Mouse (Mus musculus) ES-E14 (cell line): ENCODE results near the gene Gpr161. TPM values are rescaled to one million over a fixed set of nuclear protein-coding genes. Genes with fewer than 3 reads are reported as not detected.

ENCODE experiments used
- DNase-seq: peaks from one replicate; pipeline ENCODE4 v3.0.0-alpha.2; 2013; ENCODE audit warnings: low read depth, low spot score
- H3K27ac ChIP-seq: 2 replicates; pipeline ENCODE4 v1.5.1; 2012; ENCODE audit warnings: low read depth, mild to moderate bottlenecking, low read length, moderate library complexity, mixed read lengths; ENCODE audit not compliant: poor library complexity, insufficient read depth, severe bottlenecking
- H3K36me3 ChIP-seq: 2 replicates; pipeline ENCODE4 v1.6.1; 2012; ENCODE audit warnings: mild to moderate bottlenecking, low read length, moderate library complexity, mixed read lengths; ENCODE audit not compliant: control insufficient read depth, poor library complexity, insufficient read depth, severe bottlenecking
- H3K4me1 ChIP-seq, 2 experiments: fragments of 150-350 bp in 1 of 2; sonication (generic) in 1 of 2; 2 replicates each; pipeline ENCODE4 v1.6.1; 2012; ENCODE audit warnings: low read length in 2 of 2, mild to moderate bottlenecking in 1 of 2, mixed read lengths in 1 of 2; ENCODE audit not compliant: control insufficient read depth in 2 of 2, insufficient read depth in 2 of 2, poor library complexity in 1 of 2
- H3K4me3 ChIP-seq, 2 experiments: fragments of 150-350 bp in 1 of 2; sonication (generic) in 1 of 2; 2 replicates each; pipeline ENCODE4 v1.5.1; 2012; ENCODE audit warnings: low read length in 2 of 2, low read depth in 1 of 2, mild to moderate bottlenecking in 1 of 2, mixed read lengths in 1 of 2; ENCODE audit not compliant: insufficient read depth in 1 of 2, poor library complexity in 1 of 2, severe bottlenecking in 1 of 2
- H3K9ac ChIP-seq: 2 replicates; pipeline ENCODE4 v1.6.1; 2012; ENCODE audit warnings: low read depth, mild to moderate bottlenecking, low read length, mixed read lengths; ENCODE audit not compliant: poor library complexity, insufficient read depth, severe bottlenecking
- H3K9me3 ChIP-seq: fragments of 150-350 bp; sonication (generic); 2 replicates; pipeline ENCODE4 v1.6.1; 2012; ENCODE audit warnings: low read depth, mild to moderate bottlenecking, low read length; ENCODE audit not compliant: control insufficient read depth, insufficient read depth
- CHD2 ChIP-seq: IDR thresholded peaks from 2 replicates; pipeline ENCODE4 v1.6.1; 2014; ENCODE audit warnings: mild to moderate bottlenecking, low read depth, low read length, inconsistent platforms
- HCFC1 ChIP-seq: IDR thresholded peaks from 2 replicates; pipeline ENCODE4 v1.6.1; 2012; ENCODE audit warnings: low read length, inconsistent platforms, borderline replicate concordance; ENCODE audit not compliant: insufficient read depth
- MAFK ChIP-seq: IDR thresholded peaks from 2 replicates; pipeline ENCODE4 v1.6.1; 2014; ENCODE audit warnings: mild to moderate bottlenecking, low read depth, low read length, inconsistent platforms; ENCODE audit not compliant: insufficient read depth
- ZC3H11A ChIP-seq: IDR thresholded peaks from 2 replicates; pipeline ENCODE4 v1.6.1; 2012; ENCODE audit warnings: low read depth, mild to moderate bottlenecking, inconsistent platforms, low read length, borderline replicate concordance
- ZNF384 ChIP-seq: IDR thresholded peaks from 2 replicates; pipeline ENCODE4 v1.6.1; 2012; ENCODE audit warnings: low read depth, low read length, inconsistent platforms
- in situ Hi-C, 2 experiments: fragments of 600-800 bp; cut with MboI; formaldehyde crosslinking; loops; one replicate each; pipeline ENCODE4 v1.15.1; 2025; ENCODE audit warnings: low sequenced_read_pairs in 2 of 2, inconsistent platforms in 1 of 2; ENCODE audit not compliant: unreplicated experiment in 2 of 2
- total RNA-seq: library from RNA; depleted of rRNA; stranded (reverse); fragments of 300-350 nt; gene quantifications from 2 replicates; pipeline ENCODE4 v1.2.3, GENCODE M21; 2012

Gpr161 gene
- total RNA-seq, 1 experiment = 3.3 TPM

- in situ Hi-C loops = no loop called here
- H3K9me3 ChIP-seq = no peaks in the 10 kb centered on the region
- TF ChIP-seq MAFK = no peak
- TF ChIP-seq ZC3H11A = no peak
- TF ChIP-seq CHD2 = no peak
- no peaks in the 10 kb centered on the region for H3K4me1 ChIP-seq
- H3K4me3 ChIP-seq = no peak overlapping the region
- no peaks in the 10 kb centered on the region for H3K36me3 ChIP-seq
- no peak for DNase-seq
- H3K27ac ChIP-seq = no peak overlapping the region
- H3K9ac ChIP-seq = no peak overlapping the region
Measured at GRCm38 (mm10) chr1:165250546-165250945, 45.0 kb upstream of the Gpr161 start.

GRCm38 (mm10) chr1:165252027-165252671 lies 43.4 kb upstream of the Gpr161 start:
- in situ Hi-C loops = no loop called here
- peak; percentile 60 for DNase-seq
- no peak for TF ChIP-seq MAFK
- TF ChIP-seq CHD2 = no peak
- TF ChIP-seq ZNF384 = no peak
- no peaks in the 10 kb centered on the region for H3K36me3 ChIP-seq
- H3K9me3 ChIP-seq = no peaks in the 10 kb centered on the region
- H3K9ac ChIP-seq = no peak overlapping the region
- peak overlapping the region in 1 of 2 experiments; percentile 51; a peak in 2 of 4 replicates for H3K4me3 ChIP-seq
- H3K4me1 ChIP-seq = no peaks in the 10 kb centered on the region
- H3K27ac ChIP-seq = no peak overlapping the region

- Histone ChIP-seq H3K4me1 (no peaks in the 10 kb centered on the region), H3K4me3 (no peak overlapping the region), H3K27ac (no peak overlapping the region), H3K9ac (no peak overlapping the region), H3K36me3 (no peaks in the 10 kb centered on the region), H3K9me3 (no peaks in the 10 kb centered on the region)
- in situ Hi-C loops = no loop called here
- TF ChIP-seq HCFC1 = no peak
- no peak for TF ChIP-seq MAFK
- no peak for DNase-seq
Measured at GRCm38 (mm10) chr1:165274946-165275345, 20.6 kb upstream of the Gpr161 start.

DNA sequence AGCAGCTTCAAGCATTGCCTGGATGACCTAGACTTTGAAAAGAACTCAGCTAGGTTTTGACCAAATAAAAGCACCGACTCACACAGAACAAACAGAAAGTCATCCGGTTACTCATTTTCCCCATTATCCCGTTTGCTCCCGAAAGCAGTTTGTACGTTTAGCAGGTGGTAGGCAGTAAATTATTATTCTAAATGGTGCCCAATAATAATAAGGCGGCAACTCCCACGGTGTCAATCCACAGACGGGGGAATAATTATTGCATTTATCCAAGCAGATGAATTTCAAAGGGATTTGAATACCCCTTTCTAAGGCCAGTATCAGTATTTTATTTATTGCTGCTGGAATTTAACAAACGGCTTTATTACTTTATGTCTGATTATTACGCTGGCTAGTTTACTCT lies 14.8 kb upstream of the Gpr161 start:
- TF ChIP-seq MAFK (no peak), ZC3H11A (no peak), ZNF384 (no peak)
- no peaks in the 10 kb centered on the region for H3K9me3 ChIP-seq
- H3K9ac ChIP-seq = no peak overlapping the region
- no peak for DNase-seq
- peaks cover 0 to 2% of the 10 kb centered on the region in 2 experiments; a peak in 1 of 4 replicates for H3K4me1 ChIP-seq
- no peak overlapping the region for H3K27ac ChIP-seq
- no peak overlapping the region for H3K4me3 ChIP-seq
- in situ Hi-C loops = no loop called here
- no peaks in the 10 kb centered on the region for H3K36me3 ChIP-seq

GRCm38 (mm10) chr1:165281351-165282221 lies 14.0 kb upstream of the Gpr161 start:
- no peaks in the 10 kb centered on the region for H3K9me3 ChIP-seq
- no peaks in the 10 kb centered on the region for H3K36me3 ChIP-seq
- TF ChIP-seq MAFK (no peak), ZC3H11A (no peak), ZNF384 (no peak), HCFC1 (no peak), CHD2 (no peak)
- in situ Hi-C loops = no loop called here
- H3K9ac ChIP-seq = peak overlapping the region; percentile 73
- no peak overlapping the region for H3K27ac ChIP-seq
- no peak for DNase-seq
- peaks cover 0 to 2% of the 10 kb centered on the region in 2 experiments; a peak in 1 of 4 replicates for H3K4me1 ChIP-seq
- H3K4me3 ChIP-seq = peak overlapping the region; percentile 79 to 95
